Mouse (Mus musculus) midbrain, embryonic 14.5 days (tissue): ENCODE results near the gene Uqcrc2. TPM values are rescaled to one million over a fixed set of nuclear protein-coding genes. Genes with fewer than 3 reads are reported as not detected.

Experiments
- ATAC-seq: fragments of 200-750 bp; cut with Nextera tagmentation; 2 replicates; pipeline ENCODE4 v1.8.0; 2017; ENCODE audit warnings: moderate number of reproducible peaks, moderate library complexity; ENCODE audit not compliant: low FRiP score, low TSS enrichment
- DNase-seq: peaks from one replicate; pipeline ENCODE4 v3.0.0-alpha.2; 2015
- H3K27ac ChIP-seq: fragments of 300-500 bp; sonication (generic); replicated peaks from 2 replicates; pipeline ENCODE4 v1.5.1; 2014; ENCODE audit warnings: mild to moderate bottlenecking, low read depth, low read length, moderate library complexity
- H3K27me3 ChIP-seq: fragments of 300-500 bp; sonication (generic); 2 replicates; pipeline ENCODE4 v1.6.1; 2014; ENCODE audit warnings: low read length, control low read depth, mixed read lengths; ENCODE audit not compliant: control insufficient read depth, insufficient read depth
- H3K36me3 ChIP-seq: fragments of 300-500 bp; sonication (generic); 2 replicates; pipeline ENCODE4 v1.6.1; 2014; ENCODE audit warnings: low read length, control low read depth; ENCODE audit not compliant: control insufficient read depth, insufficient read depth
- H3K4me1 ChIP-seq: fragments of 300-500 bp; sonication (generic); 2 replicates; pipeline ENCODE4 v1.6.1; 2014; ENCODE audit warnings: mild to moderate bottlenecking, antibody characterized with exemption, low read length, control low read depth; ENCODE audit not compliant: control insufficient read depth, insufficient read depth
- H3K4me2 ChIP-seq: fragments of 300-500 bp; sonication (generic); 2 replicates; pipeline ENCODE4 v1.6.1; 2014; ENCODE audit warnings: mild to moderate bottlenecking, low read length, moderate library complexity
- H3K4me3 ChIP-seq: fragments of 300-500 bp; sonication (generic); replicated peaks from 2 replicates; pipeline ENCODE4 v1.5.1; 2014; ENCODE audit warnings: low read depth, low read length
- H3K9ac ChIP-seq: fragments of 300-500 bp; sonication (generic); replicated peaks from 2 replicates; pipeline ENCODE4 v1.6.1; 2014; ENCODE audit warnings: mild to moderate bottlenecking, low read length, moderate library complexity
- H3K9me3 ChIP-seq: fragments of 300-500 bp; sonication (generic); 2 replicates; pipeline ENCODE4 v1.6.1; 2016; ENCODE audit warnings: low read length, control low read depth, mixed read lengths; ENCODE audit not compliant: control insufficient read depth
- WGBS: fragments of 180-500 bp; shearing (Covaris S2); extraction: QIAGEN DNeasy Blood & Tissue Kit; methylation state at CpG from one replicate; pipeline ENCODE4 v1.1.7; 2014; 5-methylcytosine and 5-hydroxymethylcytosine counted together
- polyA plus RNA-seq: library from polyadenylated mRNA; unstranded; fragments of >200 nt; fragmentation: Nextera tagmentation; extraction: Ambion mirVana; gene quantifications from 2 replicates; pipeline ENCODE4 v1.2.1, GENCODE M21; 2014

The Uqcrc2 gene
- polyA plus RNA-seq, 1 experiment from 2014 or later: 243 TPM

DNA sequence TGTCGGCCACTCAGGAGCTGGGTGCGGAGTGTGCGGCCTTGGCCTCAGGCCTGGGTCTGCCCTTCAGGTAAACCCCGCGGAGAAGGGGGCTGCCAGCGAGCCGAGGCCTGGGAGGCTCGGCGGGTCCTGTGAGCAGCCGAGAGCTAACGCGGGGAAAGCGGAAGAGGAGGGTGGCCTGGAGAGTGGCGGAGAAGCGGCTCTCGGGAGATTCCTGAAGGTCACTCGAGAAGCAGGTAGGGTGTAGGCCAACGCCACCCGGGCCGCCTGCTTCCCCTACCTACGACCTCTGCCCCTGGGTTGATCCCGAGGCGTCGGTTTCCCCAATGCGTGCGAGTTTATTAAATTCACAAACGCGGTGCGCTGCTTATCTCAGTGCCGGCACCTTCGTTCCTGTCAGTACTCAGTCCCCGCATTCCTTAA is 396 bp downstream of the Uqcrc2 start:
- under 1% methylated on average over 32 of the region's 32 CpGs for WGBS
- peak overlapping the region; percentile 92 for H3K9ac ChIP-seq
- peaks cover 26% of the 10 kb centered on the region for H3K36me3 ChIP-seq
- peak overlapping the region; percentile 95 for H3K4me2 ChIP-seq
- H3K4me3 ChIP-seq: peak overlapping the region; percentile 93
- no peaks in the 10 kb centered on the region for H3K9me3 ChIP-seq
- DNase-seq (no peak), ATAC-seq (no peak)
- H3K4me1 ChIP-seq: peaks cover 16% of the 10 kb centered on the region
- H3K27me3 ChIP-seq: no peaks in the 10 kb centered on the region
- H3K27ac ChIP-seq: peak overlapping the region; percentile 85

GRCm38 (mm10) chr7:120635821-120636220 is 845 bp downstream of the Uqcrc2 start:
- Histone ChIP-seq H3K4me2 (peak overlapping the region; percentile 95), H3K9ac (peak overlapping the region; percentile 92), H3K27ac (peak overlapping the region; percentile 85), H3K4me1 (peaks cover 16% of the 10 kb centered on the region), H3K9me3 (no peaks in the 10 kb centered on the region), H3K4me3 (peak overlapping the region; percentile 93), H3K36me3 (peaks cover 31% of the 10 kb centered on the region), H3K27me3 (no peaks in the 10 kb centered on the region)
- 1% methylated on average over 11 of the region's 11 CpGs for WGBS
- DNase-seq (peak; percentile 20), ATAC-seq (no peak)

GRCm38 (mm10) chr7:120643217-120643616 is 8.2 kb downstream of the Uqcrc2 start:
- DNase-seq (no peak), ATAC-seq (no peak)
- WGBS: 72% methylated on average over 4 of the region's 4 CpGs
- H3K27me3 ChIP-seq: no peaks in the 10 kb centered on the region
- H3K4me2 ChIP-seq: no peak overlapping the region
- no peak overlapping the region for H3K9ac ChIP-seq
- H3K4me3 ChIP-seq: no peak overlapping the region
- no peaks in the 10 kb centered on the region for H3K4me1 ChIP-seq
- H3K27ac ChIP-seq: no peak overlapping the region
- peaks cover 89% of the 10 kb centered on the region for H3K36me3 ChIP-seq
- no peaks in the 10 kb centered on the region for H3K9me3 ChIP-seq

- no peak overlapping the region for H3K4me2 ChIP-seq
- peaks cover 93% of the 10 kb centered on the region for H3K36me3 ChIP-seq
- H3K4me3 ChIP-seq: no peak overlapping the region
- DNase-seq: no peak
- no peaks in the 10 kb centered on the region for H3K27me3 ChIP-seq
- ATAC-seq: no peak
- H3K27ac ChIP-seq: no peak overlapping the region
- H3K9ac ChIP-seq: no peak overlapping the region
- 91% methylated on average over 2 of the region's 2 CpGs for WGBS
- H3K9me3 ChIP-seq: no peaks in the 10 kb centered on the region
- H3K4me1 ChIP-seq: no peaks in the 10 kb centered on the region
Observed at GRCm38 (mm10) chr7:120647849-120648248, 12.9 kb downstream of the Uqcrc2 start.

DNA sequence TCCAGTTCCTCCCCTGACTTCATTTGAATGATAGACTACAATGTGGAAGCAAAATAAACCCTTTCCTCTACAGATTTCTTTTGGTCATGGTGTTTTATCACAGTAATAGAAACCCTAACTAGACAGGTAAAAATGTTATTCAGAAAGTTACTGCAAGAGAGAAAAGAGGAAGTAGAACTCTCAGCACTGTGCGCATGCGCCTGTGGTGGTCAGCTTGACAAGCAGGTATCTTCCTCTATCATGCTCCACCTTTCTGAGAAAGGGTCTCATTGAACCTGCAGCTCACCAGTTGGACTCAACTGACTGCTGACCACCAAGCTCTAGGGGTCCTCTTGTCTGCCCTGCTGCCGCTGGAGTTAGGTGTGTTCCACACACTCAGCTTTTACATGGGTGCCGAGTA is 27.1 kb downstream of the Uqcrc2 start:
- 95% methylated on average over 4 of the region's 4 CpGs for WGBS
- ATAC-seq (no peak), DNase-seq (no peak)
- no peaks in the 10 kb centered on the region for H3K9me3 ChIP-seq
- no peak overlapping the region for H3K4me3 ChIP-seq
- no peak overlapping the region for H3K4me2 ChIP-seq
- H3K36me3 ChIP-seq: peaks cover 35% of the 10 kb centered on the region
- H3K27ac ChIP-seq: no peak overlapping the region
- no peaks in the 10 kb centered on the region for H3K27me3 ChIP-seq
- no peak overlapping the region for H3K9ac ChIP-seq
- H3K4me1 ChIP-seq: no peaks in the 10 kb centered on the region

DNA sequence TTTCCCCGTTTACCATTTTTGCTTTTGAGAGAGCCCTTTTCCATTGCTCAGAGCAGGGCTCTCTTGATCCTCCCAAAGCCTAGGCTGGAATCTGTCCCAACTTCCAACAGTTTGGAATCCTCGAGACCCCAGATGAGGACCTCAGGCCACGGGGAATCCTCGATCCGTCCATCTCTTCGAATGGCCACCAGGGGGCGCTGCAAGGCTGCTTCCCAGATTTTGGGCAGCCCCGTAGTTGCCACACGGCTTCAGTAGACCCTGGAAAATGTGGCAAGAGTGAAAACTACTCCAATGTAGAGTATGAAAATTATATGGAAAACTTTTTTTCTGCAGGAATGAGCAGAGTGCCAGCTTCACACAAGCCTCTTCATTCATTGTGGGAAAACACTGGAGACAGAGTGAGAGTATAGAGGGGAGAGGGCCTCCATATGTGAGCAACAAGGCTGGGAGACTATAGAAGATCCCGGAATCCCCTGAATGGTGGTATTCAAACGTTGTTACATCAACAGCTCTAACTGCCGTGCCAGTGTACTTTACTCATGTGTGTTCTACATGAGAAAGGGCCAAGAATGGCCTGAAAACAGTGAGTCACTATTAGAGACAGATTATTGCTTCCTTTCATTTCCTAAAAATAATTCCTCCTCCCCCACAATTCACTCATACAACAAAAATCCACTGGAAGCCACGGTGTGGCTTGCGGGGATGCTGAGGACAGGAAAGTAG is 35.3 kb downstream of the Uqcrc2 start, which contains the start of gene Pdzd9:
TSS of gene Pdzd9 (minus strand) at position 191 of the 723 bp plus-strand sequence.
- no peaks in the 10 kb centered on the region for H3K36me3 ChIP-seq

GRCm38 (mm10) chr7:120671271-120671670 is 36.3 kb downstream of the Uqcrc2 start:
- H3K27me3 ChIP-seq: no peaks in the 10 kb centered on the region
- no peak for ATAC-seq
- H3K27ac ChIP-seq: no peak overlapping the region
- DNase-seq: no peak
- WGBS: 71% methylated on average over 2 of the region's 2 CpGs
- H3K4me3 ChIP-seq: no peak overlapping the region
- H3K9ac ChIP-seq: no peak overlapping the region
- H3K4me1 ChIP-seq: peaks cover 2% of the 10 kb centered on the region; the same call in 1 of the 2 replicates
- H3K4me2 ChIP-seq: no peak overlapping the region
- H3K36me3 ChIP-seq: no peaks in the 10 kb centered on the region
- no peaks in the 10 kb centered on the region for H3K9me3 ChIP-seq

More for the DNA sequence above, 35.3 kb downstream of the Uqcrc2 start, which contains the start of gene Pdzd9:
- no peak within 1 kb of the TSS for H3K27ac ChIP-seq
- H3K9me3 ChIP-seq: no peaks in the 10 kb centered on the region
- peak; percentile 53; the same call in 1 of the 2 replicates for ATAC-seq
- no peak within 1 kb of the TSS for H3K9ac ChIP-seq
- H3K4me1 ChIP-seq: no peaks in the 10 kb centered on the region
- peak; percentile 90 for DNase-seq
- H3K4me3 ChIP-seq: no peak within 1 kb of the TSS
- WGBS: 26% methylated on average over 14 of the region's 14 CpGs
- H3K4me2 ChIP-seq: no peak within 1 kb of the TSS
- no peaks in the 10 kb centered on the region for H3K27me3 ChIP-seq

- Histone ChIP-seq H3K4me3 (peak within 1 kb of the TSS; percentile 91), H3K9me3 (no peaks in the 10 kb centered on the region), H3K9ac (peak within 1 kb of the TSS; percentile 88), H3K27ac (peak within 1 kb of the TSS; percentile 69), H3K27me3 (no peaks in the 10 kb centered on the region), H3K4me1 (peaks cover 24% of the 10 kb centered on the region), H3K4me2 (peak within 1 kb of the TSS; percentile 83), H3K36me3 (no peaks in the 10 kb centered on the region)
- whole genome bisulfite sequencing: under 1% methylated on average over 39 of the region's 44 CpGs
- peak; percentile 96 for ATAC-seq
- peak; percentile 90 for DNase-seq
Observed at GRCm38 (mm10) chr7:120677001-120677643, 42.1 kb downstream of the Uqcrc2 start, which contains the start of gene Mosmo. Gene Mosmo (plus strand): TSS chr7:120677618.
